Mouse (Mus musculus) liver, adult 2 months (tissue): ENCODE data around the gene Nf2.

Experiments used
- CTCF ChIP-seq: fragments of 200-500 bp; IDR thresholded peaks from 2 replicates; pipeline ENCODE4 v1.5.1; 2011; ENCODE audit warnings: low read depth, low read length, control low read depth
- POLR2A ChIP-seq: fragments of 200-500 bp; IDR thresholded peaks from 2 replicates; pipeline ENCODE4 v1.6.1; 2011; ENCODE audit warnings: low read length, control low read depth; ENCODE audit not compliant: insufficient read depth; ENCODE audit errors: extremely low read depth

DNA sequence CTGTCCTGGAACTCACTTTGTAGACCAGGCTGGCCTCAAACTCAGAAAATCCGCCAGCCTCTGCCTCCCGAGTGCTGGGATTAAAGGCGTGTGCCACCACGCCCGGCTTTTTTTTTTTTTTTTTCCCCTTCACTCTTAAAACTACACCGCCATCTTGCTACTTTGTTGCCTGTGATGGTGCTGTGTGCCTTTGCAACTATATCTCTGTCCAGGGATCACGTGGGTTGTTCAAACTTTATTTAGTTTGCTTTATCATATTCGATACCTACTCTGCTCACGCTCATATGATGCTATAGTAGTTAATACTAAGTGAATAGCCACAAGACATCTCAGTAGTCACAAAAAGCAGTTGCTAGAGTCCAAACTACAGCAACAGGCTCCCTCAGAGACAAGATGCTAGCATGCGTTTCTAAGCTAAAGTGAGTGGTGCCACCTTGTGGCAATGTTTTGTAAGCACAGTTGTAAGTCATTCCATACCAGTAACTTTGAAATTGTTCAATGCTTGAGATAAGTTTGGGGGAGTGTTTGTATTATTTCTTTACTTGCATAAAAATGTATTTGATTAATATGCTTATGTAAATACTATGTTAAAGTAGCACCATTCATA is 16.4 kb upstream of the Nf2 start:
- TF ChIP-seq POLR2A (no peak), CTCF (peak; percentile 45)
